Mouse (Mus musculus) MEL (cell line): ENCODE data around the gene Scamp1. TPM values are rescaled to one million over a fixed set of nuclear protein-coding genes. Genes with fewer than 3 reads are reported as not detected.

Experiments
- DNase-seq: peaks from one replicate; pipeline ENCODE4 v3.0.0; 2011; ENCODE audit warnings: low read depth, low spot score
- H3K27ac ChIP-seq: 2 replicates; pipeline ENCODE4 v1.5.1; 2012; ENCODE audit warnings: low read depth, mild to moderate bottlenecking, control low read depth, low read length, moderate library complexity; ENCODE audit not compliant: control insufficient read depth
- H3K27me3 ChIP-seq, 2 experiments: fragments of 150-350 bp in 1 of 2; sonication (generic) in 1 of 2; 2 replicates each; pipeline ENCODE4 v1.6.1; 2012; ENCODE audit warnings: low read length in 2 of 2, mild to moderate bottlenecking in 2 of 2, improper control_type of control experiment in 1 of 2, moderate library complexity in 1 of 2; ENCODE audit not compliant: insufficient read depth in 2 of 2, control insufficient read depth in 1 of 2
- H3K36me3 ChIP-seq, 2 experiments: 2 replicates each; pipeline ENCODE4 v1.6.1; 2012 to 2014; ENCODE audit warnings: low read length in 2 of 2, improper control_type of control experiment in 1 of 2, inconsistent platforms in 1 of 2, mild to moderate bottlenecking in 1 of 2; ENCODE audit not compliant: insufficient read depth in 2 of 2, control insufficient read depth in 1 of 2
- H3K4me1 ChIP-seq, 2 experiments: fragments of 150-350 bp in 1 of 2; sonication (generic) in 1 of 2; 2 replicates each; pipeline ENCODE4 v1.6.1; 2012; ENCODE audit warnings: low read length in 2 of 2, improper control_type of control experiment in 1 of 2, mild to moderate bottlenecking in 1 of 2; ENCODE audit not compliant: insufficient read depth in 2 of 2, control insufficient read depth in 1 of 2
- H3K4me3 ChIP-seq, 2 experiments: fragments of 150-350 bp in 1 of 2; sonication (generic) in 1 of 2; 2 replicates each; pipeline ENCODE4 v1.5.1; 2012; ENCODE audit warnings: low read depth in 2 of 2, low read length in 2 of 2, mild to moderate bottlenecking in 2 of 2, moderate library complexity in 2 of 2, control low read depth in 1 of 2, improper control_type of control experiment in 1 of 2; ENCODE audit not compliant: control insufficient read depth in 1 of 2, insufficient read depth in 1 of 2
- H3K79me2 ChIP-seq: 2 replicates; pipeline ENCODE4 v1.6.1; 2012; ENCODE audit warnings: mild to moderate bottlenecking, low read length, moderate library complexity; ENCODE audit not compliant: control insufficient read depth, poor library complexity, insufficient read depth
- H3K9ac ChIP-seq: 2 replicates; pipeline ENCODE4 v1.6.1; 2012; ENCODE audit warnings: low read depth, mild to moderate bottlenecking, control low read depth, low read length, moderate library complexity; ENCODE audit not compliant: control insufficient read depth, poor library complexity, severe bottlenecking
- H3K9me3 ChIP-seq: fragments of 150-350 bp; sonication (generic); replicated peaks from 2 replicates; pipeline ENCODE4 v1.6.1; 2012; ENCODE audit warnings: mild to moderate bottlenecking, low read length, improper control_type of control experiment, moderate library complexity; ENCODE audit not compliant: insufficient read depth
- CHD1 ChIP-seq: IDR thresholded peaks from 2 replicates; pipeline ENCODE4 v1.6.1; 2012; ENCODE audit warnings: low read depth, mild to moderate bottlenecking, inconsistent platforms, low read length, improper control_type of control experiment
- CHD2 ChIP-seq: IDR thresholded peaks from 2 replicates; pipeline ENCODE4 v1.6.1; 2011; ENCODE audit warnings: low read length, improper control_type of control experiment
- CTCF ChIP-seq, 3 experiments: IDR thresholded peaks in 2 of 3; conservative IDR thresholded peaks in 1 of 3; 2 replicates each; pipeline ENCODE4 v1.5.1; 2011 to 2012; ENCODE audit warnings: low read length in 3 of 3, low read depth in 2 of 3, mild to moderate bottlenecking in 2 of 3, improper control_type of control experiment in 1 of 3, inconsistent platforms in 1 of 3, mixed read lengths in 1 of 3, moderate library complexity in 1 of 3; ENCODE audit not compliant: control insufficient read depth in 1 of 3, insufficient read depth in 1 of 3, poor library complexity in 1 of 3, severe bottlenecking in 1 of 3
- E2F4 ChIP-seq: IDR thresholded peaks from 2 replicates; pipeline ENCODE4 v1.6.1; 2011; ENCODE audit warnings: low read depth, low read length, improper control_type of control experiment, borderline replicate concordance
- ELF1 ChIP-seq: IDR thresholded peaks from 2 replicates; pipeline ENCODE4 v1.6.1; 2014; ENCODE audit warnings: low read depth, mild to moderate bottlenecking, inconsistent platforms, low read length, improper control_type of control experiment, moderate library complexity
- EP300 ChIP-seq, 2 experiments: IDR thresholded peaks; 2 replicates each; pipeline ENCODE4 v1.6.1; 2011; ENCODE audit warnings: improper control_type of control experiment in 2 of 2, low read length in 2 of 2, low read depth in 1 of 2, mild to moderate bottlenecking in 1 of 2
- ETS1 ChIP-seq: IDR thresholded peaks from 2 replicates; pipeline ENCODE4 v1.6.1; 2012; ENCODE audit warnings: low read depth, mild to moderate bottlenecking, inconsistent platforms, low read length, improper control_type of control experiment, moderate library complexity
- GABPA ChIP-seq: IDR thresholded peaks from 2 replicates; pipeline ENCODE4 v1.6.1; 2012; ENCODE audit warnings: low read depth, mild to moderate bottlenecking, inconsistent platforms, low read length, improper control_type of control experiment, moderate library complexity
- GATA1 ChIP-seq: IDR thresholded peaks from 2 replicates; pipeline ENCODE4 v1.6.1; 2011; ENCODE audit warnings: low read depth, low read length, improper control_type of control experiment
- JUND ChIP-seq: IDR thresholded peaks from 2 replicates; pipeline ENCODE4 v1.6.1; 2011; ENCODE audit warnings: low read depth, mild to moderate bottlenecking, improper control_type of control experiment, low read length
- KAT2A ChIP-seq: conservative IDR thresholded peaks from 2 replicates; pipeline ENCODE4 v1.6.1; 2012; ENCODE audit warnings: low read depth, low read length, improper control_type of control experiment, inconsistent platforms
- MAFK ChIP-seq: IDR thresholded peaks from 2 replicates; pipeline ENCODE4 v1.6.1; 2011; ENCODE audit warnings: low read depth, mild to moderate bottlenecking, low read length, improper control_type of control experiment, borderline replicate concordance
- MAX ChIP-seq: IDR thresholded peaks from 2 replicates; pipeline ENCODE4 v1.6.1; 2011; ENCODE audit warnings: low read length, improper control_type of control experiment
- MAZ ChIP-seq: IDR thresholded peaks from 2 replicates; pipeline ENCODE4 v1.6.1; 2012; ENCODE audit warnings: low read depth, mild to moderate bottlenecking, inconsistent platforms, low read length, improper control_type of control experiment
- MEF2A ChIP-seq: IDR thresholded peaks from 2 replicates; pipeline ENCODE4 v1.6.1; 2014; ENCODE audit warnings: low read depth, mild to moderate bottlenecking, inconsistent platforms, low read length, improper control_type of control experiment; ENCODE audit not compliant: poor library complexity, insufficient replicate concordance, severe bottlenecking; ENCODE audit errors: extremely low read depth
- MXI1 ChIP-seq: IDR thresholded peaks from 2 replicates; pipeline ENCODE4 v1.6.1; 2011; ENCODE audit warnings: mild to moderate bottlenecking, low read depth, low read length, improper control_type of control experiment
- MYC ChIP-seq: IDR thresholded peaks from 2 replicates; pipeline ENCODE4 v1.6.1; 2011; ENCODE audit warnings: low read depth, mild to moderate bottlenecking, low read length, improper control_type of control experiment, moderate library complexity
- NELFE ChIP-seq: IDR thresholded peaks from 2 replicates; pipeline ENCODE4 v1.6.1; 2011; ENCODE audit warnings: low read depth, low read length, improper control_type of control experiment
- NRF1 ChIP-seq: IDR thresholded peaks from 2 replicates; pipeline ENCODE4 v1.6.1; 2014; ENCODE audit warnings: low read depth, mild to moderate bottlenecking, inconsistent platforms, low read length, improper control_type of control experiment, moderate library complexity; ENCODE audit not compliant: poor library complexity, insufficient read depth, severe bottlenecking
- POLR2A ChIP-seq, 2 experiments: IDR thresholded peaks; 2 replicates each; pipeline ENCODE4 v1.6.1; 2011 to 2012; ENCODE audit warnings: low read length in 2 of 2, mild to moderate bottlenecking in 2 of 2, control low read depth in 1 of 2, improper control_type of control experiment in 1 of 2, low read depth in 1 of 2, moderate library complexity in 1 of 2; ENCODE audit not compliant: control insufficient read depth in 1 of 2, insufficient read depth in 1 of 2, poor library complexity in 1 of 2
- POLR2AphosphoS2 ChIP-seq: IDR thresholded peaks from 2 replicates; pipeline ENCODE4 v1.6.1; 2011; ENCODE audit warnings: low read length, improper control_type of control experiment
- POLR2AphosphoS5 ChIP-seq: IDR thresholded peaks from 2 replicates; pipeline ENCODE4 v1.6.1; 2012; ENCODE audit warnings: low read depth, borderline replicate concordance, mild to moderate bottlenecking, inconsistent platforms, low read length, moderate library complexity, mixed read lengths
- RAD21 ChIP-seq: IDR thresholded peaks from 2 replicates; pipeline ENCODE4 v1.6.1; 2011; ENCODE audit warnings: mild to moderate bottlenecking, low read depth, low read length, improper control_type of control experiment
- RCOR1 ChIP-seq: IDR thresholded peaks from 2 replicates; pipeline ENCODE4 v1.6.1; 2012; ENCODE audit warnings: low read depth, mild to moderate bottlenecking, inconsistent platforms, low read length, improper control_type of control experiment
- SIN3A ChIP-seq: IDR thresholded peaks from 2 replicates; pipeline ENCODE4 v1.6.1; 2012; ENCODE audit warnings: low read length, improper control_type of control experiment, inconsistent platforms
- SMC3 ChIP-seq: IDR thresholded peaks from 2 replicates; pipeline ENCODE4 v1.6.1; 2011; ENCODE audit warnings: low read depth, low read length, improper control_type of control experiment
- TAL1 ChIP-seq: IDR thresholded peaks from 2 replicates; pipeline ENCODE4 v1.6.1; 2012; ENCODE audit warnings: mild to moderate bottlenecking, inconsistent platforms, low read length, moderate library complexity, mixed read lengths
- TBP ChIP-seq: IDR thresholded peaks from 2 replicates; pipeline ENCODE4 v1.8.0; 2011; ENCODE audit warnings: low read depth, low read length, improper control_type of control experiment
- TCF12 ChIP-seq: IDR thresholded peaks from 2 replicates; pipeline ENCODE4 v1.6.1; 2014; ENCODE audit warnings: low read depth, mild to moderate bottlenecking, inconsistent platforms, low read length, improper control_type of control experiment, moderate library complexity
- UBTF ChIP-seq: IDR thresholded peaks from 2 replicates; pipeline ENCODE4 v1.6.1; 2012; ENCODE audit warnings: low read depth, mild to moderate bottlenecking, inconsistent platforms, low read length, improper control_type of control experiment, moderate library complexity, borderline replicate concordance; ENCODE audit not compliant: insufficient read depth
- USF1 ChIP-seq: IDR thresholded peaks from 2 replicates; pipeline ENCODE4 v1.6.1; 2014; ENCODE audit warnings: low read depth, mild to moderate bottlenecking, inconsistent platforms, low read length, improper control_type of control experiment, moderate library complexity
- ZC3H11A ChIP-seq: IDR thresholded peaks from 2 replicates; pipeline ENCODE4 v1.6.1; 2012; ENCODE audit warnings: low read depth, mild to moderate bottlenecking, inconsistent platforms, low read length, improper control_type of control experiment
- ZMIZ1 ChIP-seq: IDR thresholded peaks from 2 replicates; pipeline ENCODE4 v1.6.1; 2012; ENCODE audit warnings: low read depth, mild to moderate bottlenecking, inconsistent platforms, low read length, improper control_type of control experiment, moderate library complexity
- ZNF384 ChIP-seq: IDR thresholded peaks from 2 replicates; pipeline ENCODE4 v1.6.1; 2012; ENCODE audit warnings: low read depth, mild to moderate bottlenecking, inconsistent platforms, low read length, improper control_type of control experiment
- polyA plus RNA-seq, 2 experiments: library from polyadenylated mRNA; stranded (reverse) in 1 of 2; unstranded in 1 of 2; fragments of >175 nt in 1 of 2; fragments of >200 nt in 1 of 2; gene quantifications; 2 replicates each; pipeline versions ENCODE4 v1.2.1 to v1.2.4; 2012; ENCODE audit warnings: low replicate concordance in 2 of 2, low read depth in 1 of 2; ENCODE audit not compliant: insufficient read length in 2 of 2, insufficient read depth in 1 of 2, missing spikeins in 1 of 2
- total RNA-seq: library from RNA; depleted of rRNA; stranded (reverse); fragments of 300-350 nt; gene quantifications from 2 replicates; pipeline ENCODE4 v1.2.3, GENCODE M21; 2012

The Scamp1 gene
- total and polyA plus RNA-seq, 3 experiments, result 0.03 TPM; not detected in 2

DNA sequence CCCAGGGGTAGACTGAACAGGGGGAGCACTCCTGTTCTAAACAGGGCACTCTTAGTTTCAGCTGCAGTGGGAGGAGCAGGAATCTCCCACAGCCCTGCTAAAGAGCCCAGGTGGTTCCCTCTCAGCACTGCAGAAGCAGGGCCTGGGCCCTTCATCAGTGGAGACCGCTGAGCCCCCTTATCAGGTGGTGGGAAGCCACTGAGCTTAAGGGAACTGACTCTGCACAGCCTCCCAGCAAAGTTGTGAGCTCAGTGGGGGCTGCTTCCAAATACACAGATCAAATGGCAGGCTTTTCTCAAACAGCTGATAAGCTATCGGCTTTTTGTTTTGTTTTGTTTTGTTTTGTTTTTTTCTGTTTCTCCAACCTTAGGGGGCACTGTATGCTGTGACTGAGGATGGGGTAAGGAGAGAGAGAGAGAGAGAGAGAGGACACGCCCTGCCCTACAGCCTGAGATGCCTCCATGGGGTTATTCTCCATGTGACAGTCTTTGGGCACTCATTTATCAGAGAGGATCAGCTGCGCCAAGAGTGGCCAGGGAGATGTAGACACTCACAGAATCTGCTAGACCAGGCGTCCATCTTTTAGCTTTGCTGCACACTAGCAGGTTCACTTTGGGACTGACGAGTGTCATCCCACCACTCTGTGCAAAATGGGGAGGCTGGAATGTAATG lies 110.1 kb downstream of the Scamp1 start:
- Histone ChIP-seq H3K9me3 (no peaks in the 10 kb centered on the region), H3K4me3 (peak overlapping the region; percentile 81 to 93), H3K4me1 (peaks cover 21 to 40% of the 10 kb centered on the region in 2 experiments), H3K36me3 (peaks cover 2 to 40% of the 10 kb centered on the region in 2 experiments), H3K9ac (peak overlapping the region; percentile 79), H3K27ac (peak overlapping the region; percentile 89), H3K79me2 (peaks cover 59% of the 10 kb centered on the region), H3K27me3 (no peaks in the 10 kb centered on the region)
- peak; percentile 73 for TF ChIP-seq ETS1
- 0 out of 2 replicates have a peak, but pooled peaks have one; percentile 40 for TF ChIP-seq TCF12
- no peak for TF ChIP-seq E2F4
- TF ChIP-seq GATA1, result peak; percentile 38; the same call in 1 of the 2 replicates
- peak; percentile 75; the same call in 1 of the 2 replicates for TF ChIP-seq SIN3A
- no peak for TF ChIP-seq GABPA
- TF ChIP-seq TBP, result peak; percentile 76
- TF ChIP-seq ZC3H11A, result no peak
- TF ChIP-seq ELF1, result no peak
- no peak for TF ChIP-seq NELFE
- TF ChIP-seq EP300 (IDR thresholded peaks at IDR 0.05; ENCODE audit: low read depth in 1 of 2, low read length in 2 of 2), result 0 out of 4 replicates have a peak, but pooled peaks of 1 of the 2 experiments have one; percentile 17
- no peak for TF ChIP-seq POLR2AphosphoS5
- no peak for TF ChIP-seq SMC3
- peak; percentile 13; the same call in 1 of the 2 replicates for TF ChIP-seq KAT2A
- TF ChIP-seq CHD2, result no peak
- TF ChIP-seq CHD1, result no peak; the same call in 1 of the 2 replicates
- 0 out of 2 replicates have a peak, but pooled peaks have one; percentile 19 for TF ChIP-seq MYC
- TF ChIP-seq CTCF (IDR thresholded peaks at IDR 0.05 in 2 of 3, conservative IDR thresholded peaks at IDR 0.05 in 1 of 3; ENCODE audit: control insufficient read depth in 1 of 3, insufficient read depth in 1 of 3, low read depth in 2 of 3, low read length in 3 of 3, poor library complexity in 1 of 3, severe bottlenecking in 1 of 3), result peak in 1 of 3 experiments; percentile 5; a peak in 1 of 6 replicates
- TF ChIP-seq NRF1, result no peak
- no peak for TF ChIP-seq MAFK
- TF ChIP-seq POLR2AphosphoS2, result 0 out of 2 replicates have a peak, but pooled peaks have one; percentile 35
- TF ChIP-seq MXI1, result peak; percentile 87
- peak; percentile 71 for TF ChIP-seq MAZ
- TF ChIP-seq MEF2A, result no peak
- peak; percentile 38; the same call in 1 of the 2 replicates for TF ChIP-seq USF1
- 0 out of 4 replicates have a peak, but pooled peaks of 1 of the 2 experiments have one; percentile 19 for TF ChIP-seq POLR2A (IDR thresholded peaks at IDR 0.05; ENCODE audit: control insufficient read depth in 1 of 2, insufficient read depth in 1 of 2, low read depth in 1 of 2, low read length in 2 of 2, poor library complexity in 1 of 2)
- TF ChIP-seq JUND, result no peak
- peak; percentile 38 for TF ChIP-seq TAL1
- peak; percentile 54; the same call in 1 of the 2 replicates for TF ChIP-seq ZMIZ1
- TF ChIP-seq MAX, result peak; percentile 66
- no peak for TF ChIP-seq RCOR1
- TF ChIP-seq UBTF, result peak; percentile 91; the same call in 1 of the 2 replicates
- TF ChIP-seq RAD21, result no peak
- no peak for TF ChIP-seq ZNF384
- peak; percentile 83 for DNase-seq
